Mouse (Mus musculus) skeletal muscle tissue, adult 2 months (tissue): Measurements from ENCODE around the gene Mrps12.
"Not testable (repeated sequence)": the region's sequence is repeated elsewhere in the genome, so short reads cannot be mapped to it uniquely, and the experiment has no call there.

Experiments used
- DNase-seq: peaks from one replicate; pipeline ENCODE4 v3.0.0-alpha.2; 2012; ENCODE audit warnings: low read depth, low spot score

Gene Mrps12

DNA sequence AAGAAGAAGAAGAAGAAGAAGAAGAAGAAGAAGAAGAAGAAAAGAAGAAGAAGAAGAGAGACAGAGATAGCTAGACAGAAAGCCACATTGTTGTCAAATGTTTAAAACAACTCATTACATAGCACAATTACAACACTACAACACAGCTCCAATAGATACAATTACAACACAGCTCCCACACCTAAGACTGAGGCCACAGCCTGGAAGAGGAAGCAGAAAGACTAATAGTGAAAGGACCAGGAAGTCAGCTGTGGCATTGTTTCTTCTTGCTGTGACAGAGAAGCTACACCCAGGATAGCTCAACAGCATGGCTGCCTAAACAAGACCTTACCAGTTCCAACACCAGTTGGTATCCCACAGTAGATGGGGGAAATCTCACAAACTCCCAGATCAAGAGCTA lies 32.2 kb downstream of the Mrps12 start:
- no peak for DNase-seq

DNA sequence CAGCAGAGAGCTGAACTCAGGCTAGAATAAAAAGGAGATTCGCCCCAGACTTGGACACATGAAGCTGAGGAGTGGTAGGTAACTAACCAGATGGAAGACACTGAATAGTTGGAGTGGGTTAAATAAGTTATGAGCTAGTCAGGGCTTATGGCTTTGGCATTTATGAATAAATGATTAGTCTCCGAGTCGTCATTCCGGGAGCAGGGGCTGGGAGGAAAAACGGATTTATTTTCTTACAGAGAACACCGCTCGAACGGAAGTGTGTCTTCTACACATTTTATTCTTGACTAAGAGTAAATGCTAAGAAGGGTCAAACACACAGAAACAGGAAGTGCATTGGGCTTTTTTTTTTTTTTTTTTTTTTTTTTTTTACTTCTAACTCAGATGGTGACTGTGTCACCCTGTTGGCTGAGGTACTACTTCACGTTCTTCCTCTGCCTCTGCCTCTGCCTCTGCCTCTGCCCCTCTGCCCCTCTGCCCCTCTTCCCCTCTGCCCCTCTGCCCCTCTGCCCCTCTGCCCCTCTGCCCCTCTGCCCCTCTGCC lies 38.9 kb downstream of the Mrps12 start:
- DNase-seq = no peak

DNA sequence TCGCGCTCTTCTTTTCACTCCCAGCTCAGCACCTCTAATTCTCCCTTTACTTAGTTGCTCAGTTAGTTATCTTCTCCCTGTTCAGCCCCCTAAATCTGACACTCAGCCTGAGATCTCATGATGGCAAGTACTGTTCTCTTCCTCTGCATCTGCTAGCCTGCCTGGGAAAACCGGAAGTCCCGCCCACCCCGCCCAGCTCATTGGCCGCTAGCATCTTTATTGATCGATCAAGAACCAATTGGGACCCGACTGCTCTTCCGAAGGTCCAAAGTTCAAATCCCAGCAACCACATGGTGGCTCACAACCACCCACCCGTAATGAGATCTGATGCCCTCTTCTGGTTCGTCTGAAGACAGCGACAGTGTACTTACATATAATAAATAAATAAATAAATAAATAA lies 40.3 kb downstream of the Mrps12 start:
- DNase-seq = not testable (repeated sequence)

DNA sequence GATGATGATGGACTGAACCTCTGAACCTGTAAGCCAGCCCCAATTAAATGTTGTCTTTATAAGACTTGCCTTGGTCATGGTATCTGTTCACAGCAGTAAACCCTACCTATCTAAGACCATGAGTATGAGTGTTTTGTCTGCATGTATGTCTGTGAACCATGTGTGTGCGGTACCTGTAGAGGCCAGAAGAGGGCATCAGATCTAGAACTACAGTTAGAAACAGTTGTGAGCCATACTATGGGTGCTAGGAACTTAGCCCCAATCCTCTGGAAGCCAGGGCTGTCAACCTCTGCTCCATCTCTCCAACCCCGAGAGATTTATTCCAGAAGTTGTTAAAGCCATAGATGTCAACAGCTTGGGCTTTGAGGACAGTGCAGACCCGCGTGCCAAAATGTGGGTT lies 41.4 kb downstream of the Mrps12 start:
- DNase-seq = no peak

DNA sequence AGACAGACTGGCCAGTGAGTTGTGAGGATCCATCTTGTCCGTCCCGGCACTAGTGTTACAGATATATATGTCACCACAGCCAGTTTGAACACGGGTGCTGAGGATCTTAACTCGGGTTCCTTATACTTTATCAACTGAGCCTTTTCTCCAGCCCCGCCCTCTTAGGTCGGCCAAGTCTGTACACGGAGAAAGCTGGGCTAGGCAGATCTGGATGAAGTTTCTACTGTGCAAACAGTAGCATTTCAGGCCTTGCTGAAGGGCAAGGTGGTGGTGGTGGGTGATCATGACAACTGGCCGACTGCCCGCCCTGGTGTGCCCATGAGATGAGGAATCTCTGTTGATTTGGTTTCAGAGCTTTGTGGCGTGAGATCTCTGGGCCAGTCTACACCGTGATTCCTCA lies 44.3 kb downstream of the Mrps12 start:
- DNase-seq = no peak

DNA sequence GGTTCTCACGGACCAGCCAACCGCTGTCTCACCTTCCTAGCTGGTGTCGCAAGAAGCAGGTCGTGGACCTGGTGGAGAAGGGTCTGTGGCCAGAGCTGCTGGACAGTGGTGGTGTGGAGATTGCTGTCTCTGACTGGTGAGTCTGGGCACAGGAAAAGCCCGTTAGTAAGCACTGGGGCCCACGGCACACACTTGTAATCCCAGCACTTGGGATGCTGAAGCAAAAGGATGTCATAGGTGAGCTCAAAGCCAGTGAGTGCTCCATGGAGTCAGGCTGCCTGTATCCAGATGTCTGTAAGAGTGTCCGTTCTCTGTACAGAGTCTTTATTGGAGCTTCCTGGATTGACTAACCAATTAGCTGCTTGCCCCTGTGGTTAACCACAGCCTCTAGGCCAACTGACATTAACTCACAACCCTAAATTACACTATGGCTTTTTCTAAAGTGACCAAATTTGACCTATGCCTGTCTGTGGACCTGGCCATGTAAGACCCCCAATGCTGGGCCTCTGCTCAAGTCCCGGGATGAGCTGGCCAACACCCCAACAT lies 46.6 kb downstream of the Mrps12 start:
- no peak for DNase-seq

DNA sequence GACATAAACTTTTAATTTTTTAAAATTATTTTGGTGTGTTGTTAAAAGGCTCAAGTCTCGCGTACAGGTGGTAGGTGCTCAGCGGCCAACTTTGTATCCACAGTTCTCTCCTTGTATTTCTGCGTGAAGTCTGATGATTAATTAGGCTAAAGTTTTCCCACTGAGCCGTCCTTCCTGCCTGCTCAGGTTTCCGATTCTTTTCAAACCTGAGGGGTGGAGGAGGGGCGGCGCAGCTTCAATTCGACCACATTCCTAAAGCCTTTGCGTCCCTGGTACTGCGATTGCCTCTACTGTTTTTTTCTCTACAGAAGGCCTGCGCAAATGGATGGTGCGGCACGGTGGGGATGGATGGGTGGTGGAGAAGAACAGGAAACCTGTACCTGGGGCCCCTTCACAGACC lies 47.2 kb downstream of the Mrps12 start:
- DNase-seq = no peak

DNA sequence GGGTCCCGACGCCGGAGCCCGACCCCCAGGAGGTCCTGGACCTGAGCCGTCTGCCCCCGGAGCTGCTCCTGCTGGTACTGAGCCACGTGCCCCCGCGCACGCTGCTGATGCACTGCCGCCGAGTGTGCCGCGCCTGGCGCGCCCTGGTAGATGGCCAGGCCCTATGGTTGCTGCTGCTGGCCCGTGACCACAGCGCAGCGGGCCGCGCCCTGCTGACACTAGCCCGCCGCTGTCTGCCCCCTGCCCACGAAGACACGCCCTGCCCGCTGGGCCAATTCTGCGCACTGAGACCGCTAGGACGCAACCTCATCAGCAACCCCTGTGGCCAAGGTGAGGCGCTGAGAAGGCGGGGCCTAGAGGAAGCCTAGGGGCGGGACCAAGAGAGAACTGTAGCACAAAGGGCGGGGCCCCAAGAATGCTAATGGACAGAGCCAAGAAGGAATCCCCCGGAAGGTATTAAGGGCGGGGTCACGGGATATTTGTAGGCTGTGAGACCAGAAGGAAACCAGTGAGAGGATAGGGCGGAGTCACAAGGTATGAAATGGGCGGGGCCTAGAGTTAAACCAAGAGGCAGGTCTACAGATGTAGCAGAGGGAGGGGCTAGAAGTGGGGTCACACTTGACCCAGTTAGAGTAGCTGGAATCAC lies 48.2 kb downstream of the Mrps12 start:
- DNase-seq = peak; percentile 21

DNA sequence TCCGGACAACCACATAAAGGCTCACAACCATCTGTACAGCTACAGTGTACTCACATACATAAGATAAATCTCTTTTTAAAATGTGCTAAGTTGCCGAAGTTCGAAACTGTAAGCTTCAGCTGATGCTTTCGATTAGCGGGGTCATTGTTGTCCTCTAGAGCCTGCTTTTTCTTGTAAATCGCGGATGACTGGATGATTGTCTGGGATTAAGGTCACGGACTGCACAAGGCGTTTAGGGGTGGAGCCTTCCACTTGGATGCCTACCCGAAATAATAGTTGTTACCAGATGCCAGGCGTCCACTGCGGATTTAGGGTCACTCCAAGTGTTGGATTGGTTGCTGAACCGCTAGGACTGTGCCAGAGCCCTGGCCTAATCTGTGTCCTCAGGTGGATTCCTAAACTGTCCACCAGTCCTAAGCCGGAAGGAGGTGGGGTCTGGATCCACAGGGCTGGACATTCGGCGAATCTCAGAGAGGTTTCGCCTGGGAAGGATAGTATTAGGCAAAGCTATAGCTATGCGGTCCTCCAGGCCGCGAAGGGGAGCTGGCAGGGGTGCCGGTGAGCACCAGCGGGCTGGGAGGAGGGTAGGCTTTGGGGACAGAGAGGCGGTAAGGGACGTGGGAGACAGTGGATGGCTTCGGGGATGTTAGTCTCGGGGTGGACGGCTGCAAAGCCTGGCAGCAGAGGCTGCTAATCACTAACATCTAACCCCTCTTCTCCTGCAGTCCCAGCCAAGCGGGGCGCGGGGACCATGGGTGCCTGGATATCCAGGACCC lies 48.9 kb downstream of the Mrps12 start, which contains the start of gene Fbxo27:
TSS of gene Fbxo27 (plus strand) at position 305 of the 776 bp plus-strand sequence.
- DNase-seq = no peak

DNA sequence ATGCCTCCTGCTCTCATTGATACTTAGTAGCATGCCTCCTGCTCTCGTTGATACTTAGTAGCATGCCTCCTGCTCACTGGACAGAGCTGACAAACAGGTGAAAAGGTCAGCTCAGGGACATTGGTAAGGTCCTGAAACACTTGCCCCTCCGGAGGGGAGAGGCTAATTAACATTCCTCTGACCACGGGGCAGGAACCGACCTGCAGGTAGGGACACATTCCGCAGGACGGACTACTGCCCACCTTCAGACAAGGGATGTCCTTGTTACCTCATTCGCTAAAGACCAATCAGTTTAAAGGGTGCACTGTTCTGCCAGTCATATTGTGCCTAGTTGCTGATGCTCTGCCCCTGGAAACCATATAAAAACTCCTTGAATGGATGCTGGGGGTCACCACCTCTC lies 50.5 kb downstream of the Mrps12 start:
- no peak for DNase-seq
